Mouse (Mus musculus): ENCODE data around the gene Gm17304.

The Gm17304 gene

DNA sequence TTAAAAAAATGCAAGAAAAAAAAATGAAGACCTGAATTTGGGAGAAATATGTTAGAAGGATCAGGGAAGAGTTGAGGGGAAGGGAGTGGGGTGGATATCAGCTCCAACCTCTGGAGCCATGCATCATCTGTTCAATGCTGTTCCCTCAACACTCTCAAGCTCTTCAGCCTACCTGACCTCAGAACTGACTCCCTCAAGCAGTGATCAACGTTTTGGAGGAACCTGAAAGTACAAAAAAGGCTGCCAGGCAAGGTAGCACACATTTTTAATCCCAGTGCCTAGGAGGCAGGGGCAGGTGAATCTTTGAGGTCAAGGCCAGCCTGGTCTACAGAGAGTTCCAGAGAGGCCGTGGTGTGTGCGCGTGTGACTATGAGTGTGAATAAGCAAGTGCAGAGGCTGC, at the start of gene Gm17304:
Gene Gm17304 (plus strand): TSS at position 301 of the 400 bp plus-strand sequence.
- DNase-seq (ENCODE audit: low read depth, low spot score): no peak

DNA sequence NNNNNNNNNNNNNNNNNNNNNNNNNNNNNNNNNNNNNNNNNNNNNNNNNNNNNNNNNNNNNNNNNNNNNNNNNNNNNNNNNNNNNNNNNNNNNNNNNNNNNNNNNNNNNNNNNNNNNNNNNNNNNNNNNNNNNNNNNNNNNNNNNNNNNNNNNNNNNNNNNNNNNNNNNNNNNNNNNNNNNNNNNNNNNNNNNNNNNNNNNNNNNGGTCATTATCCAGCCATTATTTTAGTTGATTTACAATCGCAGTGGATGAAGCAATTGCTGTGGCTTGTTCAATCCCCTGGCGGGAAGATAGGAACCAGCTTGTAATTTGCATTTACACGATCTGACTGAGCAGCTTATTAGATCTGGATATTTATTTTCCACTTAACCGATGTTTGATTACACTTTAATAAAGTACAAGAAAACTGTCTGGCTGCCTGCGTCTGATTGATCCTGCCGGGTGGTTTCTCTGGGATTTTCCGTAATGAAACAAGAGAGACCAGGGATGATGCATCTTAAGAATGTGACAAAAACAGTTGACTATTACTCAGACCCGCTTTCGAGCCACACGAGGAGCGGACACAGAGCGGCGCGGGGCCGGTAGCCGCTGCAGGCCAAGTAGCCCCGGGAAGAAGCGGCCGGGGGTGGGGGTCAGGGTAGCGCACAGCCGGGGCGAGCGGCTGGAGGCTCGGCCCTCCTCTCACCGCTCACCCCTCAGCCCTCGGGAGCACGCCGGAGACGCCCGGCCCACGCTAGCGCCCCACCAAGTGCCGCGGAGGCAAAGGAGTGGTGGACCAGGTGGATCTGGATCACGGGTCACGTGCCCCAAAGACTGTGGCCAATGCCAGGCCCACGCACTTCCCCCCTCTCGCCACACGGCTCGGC, 48.0 kb upstream of the Gm17304 start:
- DNase-seq (ENCODE audit: low read depth, low spot score): no peak

DNA sequence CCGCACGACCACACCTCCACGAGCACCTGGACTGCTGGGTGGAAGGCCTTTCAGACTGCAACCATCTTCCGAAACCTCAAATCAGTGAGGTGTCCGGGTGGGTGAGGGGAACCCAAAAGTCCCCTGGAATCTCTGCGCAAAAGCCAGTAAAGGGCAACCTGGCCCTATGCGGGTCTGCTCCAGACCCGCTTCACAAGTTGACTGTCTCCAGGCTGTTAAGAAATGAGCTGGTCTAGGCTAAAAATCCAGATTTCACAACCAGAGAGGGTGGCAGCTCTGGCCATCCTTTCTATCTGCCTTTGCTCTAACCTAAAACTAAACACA, 47.4 kb upstream of the Gm17304 start:
- no peak for DNase-seq (ENCODE audit: low read depth, low spot score)

DNA sequence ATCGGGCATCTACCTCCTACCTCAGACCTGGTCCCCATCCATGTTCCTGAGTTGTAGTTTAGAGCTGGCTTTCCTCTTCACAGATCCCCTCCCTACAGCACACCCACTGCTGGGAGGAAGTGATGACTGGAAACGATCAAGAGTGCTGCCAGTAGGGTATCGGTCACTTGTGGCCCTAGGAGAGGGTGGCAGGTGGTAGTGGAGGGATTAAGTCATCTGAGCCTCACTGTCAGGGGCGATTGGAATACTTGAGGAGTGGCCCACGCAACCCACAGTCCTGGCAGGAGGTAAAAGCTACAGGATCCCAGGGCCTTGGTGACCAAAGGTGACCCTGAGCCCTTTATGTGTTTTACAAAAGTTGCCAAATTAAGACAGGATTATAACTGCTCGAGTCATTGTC, 42.9 kb upstream of the Gm17304 start:
- DNase-seq (ENCODE audit: low read depth, low spot score): no peak

DNA sequence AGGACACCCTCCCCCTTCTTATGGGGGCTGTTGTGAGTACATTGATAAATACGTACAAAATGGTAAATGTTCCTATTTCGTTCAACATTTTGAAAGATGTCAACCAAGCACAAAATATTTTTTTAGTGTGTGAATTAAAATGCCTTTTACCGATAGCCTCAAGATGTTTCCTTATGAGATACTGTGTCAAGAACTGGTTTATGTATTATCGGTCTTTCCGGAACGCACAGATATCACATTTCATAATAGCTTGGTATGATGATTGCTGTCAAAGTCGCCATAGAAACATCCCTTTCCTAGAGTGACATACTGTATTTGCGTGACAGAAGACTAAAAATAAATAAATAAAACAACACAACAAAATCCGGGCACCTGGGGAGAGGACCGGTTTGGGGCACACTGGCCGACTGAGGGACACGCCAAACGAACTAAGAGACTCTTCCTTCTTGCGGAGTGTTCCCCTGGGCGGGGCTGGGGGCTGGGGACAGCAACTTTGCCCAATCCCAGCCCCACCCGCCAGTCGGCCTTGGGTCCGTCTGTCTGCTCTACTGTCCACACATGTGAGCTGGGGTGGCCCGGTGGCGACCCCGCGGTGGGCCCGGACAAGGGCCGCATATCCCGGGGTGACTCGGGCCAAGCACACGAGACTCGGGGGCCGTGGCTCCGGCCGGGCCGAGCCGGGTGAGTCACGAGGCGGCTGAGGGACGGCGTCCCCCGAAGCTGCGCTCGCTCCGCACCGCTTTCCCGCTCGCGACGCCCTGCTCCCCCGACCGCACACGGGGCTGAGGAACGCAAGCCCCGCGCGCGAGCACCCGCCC, 34.9 kb upstream of the Gm17304 start:
- DNase-seq (ENCODE audit: low read depth, low spot score): no peak

DNA sequence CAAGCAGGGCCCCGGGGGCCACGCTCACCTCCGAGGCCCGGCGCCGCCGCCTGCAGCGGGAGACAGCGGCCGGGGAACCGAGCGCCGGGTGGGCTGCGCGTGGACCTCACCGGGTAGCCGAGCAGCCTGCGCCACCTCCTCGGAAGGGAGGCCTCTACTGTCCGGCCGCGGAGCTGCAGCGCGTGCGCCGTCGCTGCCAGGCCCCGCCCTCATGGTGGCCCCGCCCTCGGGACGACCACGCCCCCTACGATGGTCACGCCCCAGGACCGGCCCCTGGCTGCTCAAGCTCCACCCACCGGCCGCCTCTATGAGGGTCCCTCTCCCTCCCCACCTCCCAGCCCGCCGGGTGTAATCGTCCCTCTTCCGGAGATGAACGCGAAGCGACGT, 34.3 kb upstream of the Gm17304 start:
- peak; percentile 29 for DNase-seq (ENCODE audit: low read depth, low spot score)

DNA sequence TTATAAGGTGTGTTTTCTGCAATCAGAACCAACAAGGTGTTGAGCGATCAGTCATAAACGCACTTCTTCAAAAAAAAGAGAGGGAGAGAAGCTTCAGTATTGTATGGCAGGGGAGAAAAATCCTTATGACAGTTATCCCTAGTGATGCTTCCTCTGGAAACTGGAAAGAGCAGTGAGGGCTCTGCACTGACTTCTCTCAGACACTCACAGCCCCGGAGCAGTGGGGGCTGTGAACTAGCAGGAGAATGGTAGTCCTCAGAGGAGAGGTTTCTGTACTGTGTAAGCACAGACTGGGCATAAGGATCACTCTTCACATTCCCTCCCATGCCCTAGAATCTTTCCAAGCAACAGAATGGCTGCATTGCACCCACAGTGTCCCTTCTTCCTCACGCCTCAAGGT, 33.8 kb upstream of the Gm17304 start:
- DNase-seq (ENCODE audit: low read depth, low spot score): no peak

DNA sequence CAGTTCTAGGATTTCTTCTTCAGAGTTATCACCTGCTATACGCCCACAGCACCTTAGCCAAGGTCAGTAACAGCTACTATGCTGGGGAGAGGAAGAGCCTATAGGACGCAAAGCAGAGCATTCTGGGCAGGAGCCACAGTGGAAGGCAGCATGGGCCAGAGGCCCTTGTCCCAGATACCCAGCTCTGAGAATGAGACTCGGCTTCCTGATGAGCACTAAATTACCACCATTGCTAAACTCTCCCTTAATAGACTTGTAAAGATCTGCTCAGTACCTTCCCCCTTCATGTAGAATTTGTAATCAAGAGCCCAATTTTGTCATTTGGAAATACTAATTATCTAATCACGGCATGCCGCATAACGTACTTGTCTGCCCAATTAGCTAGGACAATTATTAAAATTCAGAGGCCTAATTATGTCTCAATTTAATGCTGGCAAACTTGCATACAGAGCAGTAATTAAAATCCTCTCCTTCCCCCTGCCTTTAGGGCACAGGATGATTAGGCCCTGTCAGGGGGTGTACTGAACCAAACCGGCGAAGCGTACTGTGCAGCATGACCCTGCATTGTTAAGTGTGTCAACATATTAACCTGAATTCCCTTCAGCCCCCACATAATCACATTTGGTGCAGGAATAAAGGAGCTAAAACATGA, 31.5 kb upstream of the Gm17304 start:
- DNase-seq (ENCODE audit: low read depth, low spot score): no peak

DNA sequence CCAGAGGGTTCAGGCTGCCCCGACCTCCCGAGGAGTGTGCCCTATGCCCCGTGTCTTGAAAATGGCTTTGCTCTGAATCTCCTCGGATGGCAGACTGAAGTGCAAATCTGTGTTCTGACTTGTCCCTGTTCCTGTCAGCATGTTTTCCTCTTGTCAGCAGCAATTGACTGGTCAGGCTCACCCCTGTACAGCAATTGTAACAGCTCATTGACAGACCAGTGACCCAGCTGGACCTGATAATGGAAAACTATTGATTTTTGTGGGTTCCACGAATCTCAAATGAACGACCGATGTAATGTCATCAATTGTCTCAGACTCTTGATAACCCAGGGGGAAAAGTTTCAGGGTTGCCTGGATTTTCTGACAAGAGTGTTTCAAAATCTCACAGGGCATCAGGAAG, 28.0 kb upstream of the Gm17304 start:
- no peak for DNase-seq (ENCODE audit: low read depth, low spot score)

DNA sequence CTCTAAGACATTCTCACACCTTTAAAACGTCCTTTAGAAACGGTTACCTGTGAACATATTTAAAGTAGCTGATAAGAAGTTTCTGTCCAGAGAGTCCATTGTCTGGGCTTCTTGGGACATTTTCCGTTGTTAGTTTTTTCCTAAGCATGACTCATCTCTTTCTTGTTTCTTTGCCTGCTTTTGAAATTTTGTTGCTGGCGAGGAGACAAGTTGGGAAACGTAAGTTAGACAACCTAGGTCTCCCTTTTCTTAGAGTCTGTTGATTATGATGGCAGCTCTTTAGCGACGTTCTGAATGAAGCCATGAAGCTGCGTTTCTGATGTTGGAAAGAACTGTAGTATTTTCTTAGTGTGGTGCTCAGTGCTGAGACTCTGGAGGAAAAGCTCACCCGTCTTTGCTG, 19.9 kb upstream of the Gm17304 start:
- DNase-seq (ENCODE audit: low read depth, low spot score): no peak

DNA sequence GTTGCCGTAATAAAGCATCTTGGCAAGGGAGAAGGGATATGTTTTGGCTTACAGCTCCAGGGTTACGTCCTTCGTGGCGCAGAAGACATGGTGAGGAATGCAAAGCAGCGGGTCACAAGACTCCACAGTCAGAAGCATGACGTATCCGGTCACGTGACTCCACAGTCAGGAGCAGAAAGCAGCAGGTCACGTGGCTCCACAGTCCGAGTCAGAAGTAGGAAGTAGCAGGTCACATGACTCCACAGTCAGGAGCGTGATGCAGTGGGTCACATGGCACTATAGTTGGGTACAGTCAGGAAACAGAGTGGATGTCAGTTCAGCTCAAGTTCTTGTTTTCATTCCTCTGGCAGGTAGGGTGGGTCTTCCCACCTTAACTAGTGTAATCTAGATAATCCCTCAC, 19.2 kb upstream of the Gm17304 start:
- no peak for DNase-seq (ENCODE audit: low read depth, low spot score)

DNA sequence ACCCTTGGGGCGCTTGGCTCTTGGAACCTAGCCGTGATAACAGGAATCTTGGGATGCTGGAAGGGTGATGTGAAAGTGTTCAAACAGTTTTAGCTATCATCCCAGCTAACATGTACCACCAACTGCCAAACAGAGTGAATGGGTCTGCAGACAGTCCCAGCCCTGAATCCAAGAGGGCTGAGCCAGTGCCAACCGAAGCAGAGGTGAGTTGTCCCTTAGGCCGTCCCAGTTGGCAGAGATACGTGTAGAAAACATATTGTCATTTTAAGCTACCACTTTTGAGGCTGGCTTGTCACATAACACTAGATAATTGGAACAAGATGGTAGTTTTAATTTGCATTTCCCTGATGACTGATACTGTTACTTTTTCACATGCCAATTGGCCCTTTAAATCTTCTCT, 18.2 kb upstream of the Gm17304 start:
- no peak for DNase-seq (ENCODE audit: low read depth, low spot score)

DNA sequence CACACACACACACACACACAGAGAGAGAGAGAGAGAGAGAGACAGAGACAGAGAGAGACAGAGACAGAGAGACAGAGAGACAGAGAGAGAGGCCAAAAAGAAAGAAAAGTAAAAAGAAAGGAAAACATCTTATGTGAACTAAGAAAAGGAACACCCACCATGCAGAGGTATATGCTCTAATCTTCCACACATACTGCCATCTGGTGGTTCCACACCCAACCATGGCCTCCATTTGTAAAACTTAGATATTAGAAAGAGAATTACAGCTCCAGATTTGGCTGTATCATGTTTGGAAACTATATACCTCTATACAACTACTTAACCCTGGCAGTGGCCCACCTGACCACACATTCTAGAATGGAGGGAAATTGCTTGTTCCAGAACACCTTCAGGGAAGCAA, 14.5 kb upstream of the Gm17304 start:
- no peak for DNase-seq (ENCODE audit: low read depth, low spot score)

DNA sequence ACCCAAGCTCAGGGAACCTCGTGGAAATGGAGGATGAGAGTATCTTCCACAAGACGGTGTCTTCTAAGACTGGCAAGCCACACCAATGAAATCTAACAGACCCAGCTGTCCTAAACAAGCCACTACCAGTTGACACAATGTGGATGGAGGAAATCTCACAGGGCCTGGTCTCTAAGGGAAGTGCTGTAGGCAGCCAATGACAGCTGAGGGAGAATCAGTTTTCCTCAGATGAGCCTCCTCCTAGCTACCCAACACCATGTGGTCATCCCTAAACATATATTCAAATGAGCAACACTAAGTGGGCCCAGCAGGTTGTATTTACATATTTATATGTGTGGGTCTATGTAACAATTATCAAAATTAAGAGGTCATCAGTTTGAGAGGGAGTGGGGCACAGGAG, 11.4 kb upstream of the Gm17304 start:
- DNase-seq (ENCODE audit: low read depth, low spot score): no peak

DNA sequence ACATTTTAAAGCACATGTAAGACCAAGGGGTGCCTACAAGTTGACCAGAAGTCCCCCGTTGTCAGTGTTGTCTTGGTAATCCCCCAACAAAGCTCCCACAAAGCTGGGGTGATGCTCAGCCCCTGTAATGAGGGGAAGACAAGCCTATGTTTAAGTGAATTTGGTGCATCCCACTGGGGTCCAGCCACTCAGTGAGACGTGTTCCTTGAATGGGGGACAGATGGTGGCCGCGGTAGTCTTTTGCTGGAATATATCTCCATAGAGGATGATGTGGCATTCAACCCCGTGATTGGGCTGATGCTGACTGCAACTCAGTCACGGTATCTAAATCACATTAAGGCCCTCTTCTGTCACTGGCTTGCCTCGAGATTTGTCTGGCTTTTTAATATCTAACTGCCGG, 9.4 kb upstream of the Gm17304 start:
- DNase-seq (ENCODE audit: low read depth, low spot score): no peak

DNA sequence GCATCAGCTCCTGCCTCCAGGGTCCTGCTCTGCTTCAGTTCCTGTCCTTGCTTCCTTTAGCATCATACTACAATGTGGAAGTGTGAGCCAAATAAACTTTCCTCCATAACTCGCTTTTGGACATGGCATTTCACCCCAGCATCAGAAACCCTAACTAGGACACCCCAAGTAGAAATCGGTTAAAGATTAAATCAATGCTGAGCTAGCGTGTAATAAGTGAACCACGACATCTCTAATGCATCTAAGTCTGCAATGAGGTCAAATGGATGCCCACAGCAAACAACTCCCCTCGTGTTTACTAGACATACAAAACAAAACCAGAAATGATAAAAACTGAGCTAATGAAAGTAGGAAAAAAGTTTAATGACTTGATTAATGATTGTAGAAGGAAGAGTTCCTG, 4.5 kb upstream of the Gm17304 start:
- no peak for DNase-seq (ENCODE audit: low read depth, low spot score)

DNA sequence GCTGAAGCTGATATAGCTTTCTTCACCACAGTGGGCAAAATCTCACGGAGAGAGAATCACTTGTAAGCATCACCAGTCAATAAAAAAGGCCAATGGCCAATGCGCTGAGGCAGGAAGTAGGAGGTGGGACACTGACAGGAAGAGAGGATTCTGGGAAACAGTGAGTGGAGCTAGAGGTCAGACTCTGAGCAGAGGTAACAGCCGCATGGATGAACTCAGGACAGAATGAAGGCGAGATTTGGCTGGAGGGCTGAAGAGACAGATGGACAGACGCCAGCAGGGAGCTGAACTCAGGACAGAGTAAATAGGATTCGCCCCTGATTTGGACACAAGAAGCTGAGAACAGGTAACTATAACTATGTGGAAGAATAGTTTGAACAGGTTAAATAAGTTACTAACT, 3.8 kb upstream of the Gm17304 start:
- DNase-seq (ENCODE audit: low read depth, low spot score): no peak

DNA sequence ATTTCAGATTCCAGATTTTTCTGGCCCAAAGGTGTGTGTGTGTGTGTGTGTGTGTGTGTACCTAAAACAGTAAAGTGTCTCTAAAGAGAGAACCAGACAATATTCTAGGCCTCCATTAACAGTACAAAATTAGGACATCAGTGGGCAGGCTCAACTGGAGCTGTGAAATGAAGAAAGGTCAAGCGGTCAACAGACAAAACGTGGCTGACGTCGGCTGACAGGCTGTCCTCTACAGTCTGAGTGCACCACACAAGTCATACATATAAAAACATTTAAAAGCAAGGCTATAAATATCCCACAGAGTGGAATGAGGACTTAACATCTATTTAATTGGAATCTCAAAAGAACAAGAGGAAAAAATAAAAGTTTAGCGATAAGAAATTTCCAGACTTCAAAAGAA, 1.8 kb upstream of the Gm17304 start:
- DNase-seq (ENCODE audit: low read depth, low spot score): no peak

DNA sequence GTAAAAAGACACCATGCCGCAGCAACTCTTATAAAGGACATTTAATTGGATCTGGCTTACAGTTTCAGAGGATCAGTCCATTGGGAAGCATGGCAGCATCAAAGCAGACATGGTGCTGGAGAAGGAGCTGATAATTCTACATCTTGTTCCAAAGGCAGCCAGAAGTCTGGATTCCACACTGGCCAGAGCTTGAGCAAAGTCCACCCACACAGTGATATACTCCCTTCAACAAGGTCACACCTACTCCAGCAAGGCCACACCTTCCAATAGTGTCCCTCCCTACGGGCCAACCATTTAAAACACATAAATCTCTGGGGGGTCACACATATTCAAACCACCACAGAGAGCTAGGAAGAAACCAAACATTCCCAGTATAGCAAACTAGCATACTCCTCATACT, 3.3 kb downstream of the Gm17304 start:
- DNase-seq (ENCODE audit: low read depth, low spot score): no peak

DNA sequence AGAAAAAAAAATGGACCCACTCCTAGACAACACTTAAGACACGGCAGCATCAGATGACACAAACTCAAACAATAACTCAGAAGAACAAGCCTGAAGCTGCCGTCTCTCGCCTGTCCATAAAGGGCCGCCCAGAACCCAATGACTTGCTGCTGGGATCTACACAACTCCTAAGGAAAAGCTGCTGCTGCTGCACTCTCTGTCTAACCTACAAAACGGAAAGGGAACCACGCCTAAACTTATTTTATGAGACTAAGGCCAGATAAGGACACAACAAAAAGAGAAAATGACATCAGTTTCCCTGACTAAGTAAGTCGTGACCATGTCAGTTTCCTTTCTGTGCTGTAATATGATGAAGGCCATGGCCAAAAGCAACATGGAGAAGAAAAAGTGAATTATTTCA, 5.7 kb downstream of the Gm17304 start:
- DNase-seq (ENCODE audit: low read depth, low spot score): no peak

DNA sequence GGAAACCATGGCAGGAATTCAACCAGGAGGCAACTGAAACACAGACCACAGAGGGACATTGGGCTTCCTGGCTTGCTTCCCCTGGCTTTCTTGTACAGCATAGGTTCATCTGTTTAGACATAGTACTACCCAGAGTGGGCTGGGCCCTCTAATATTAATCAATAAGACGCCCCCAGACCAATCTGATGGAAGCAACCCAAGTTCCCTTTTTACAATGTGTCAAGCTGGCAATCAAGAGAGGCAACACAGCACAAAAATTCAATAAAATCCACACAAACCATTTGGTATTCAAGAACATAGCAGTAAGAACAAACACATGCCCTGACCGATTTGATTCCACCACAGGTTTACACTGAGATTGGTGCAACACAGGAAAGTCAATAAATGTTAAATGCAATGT, 6.1 kb downstream of the Gm17304 start:
- DNase-seq (ENCODE audit: low read depth, low spot score): no peak

DNA sequence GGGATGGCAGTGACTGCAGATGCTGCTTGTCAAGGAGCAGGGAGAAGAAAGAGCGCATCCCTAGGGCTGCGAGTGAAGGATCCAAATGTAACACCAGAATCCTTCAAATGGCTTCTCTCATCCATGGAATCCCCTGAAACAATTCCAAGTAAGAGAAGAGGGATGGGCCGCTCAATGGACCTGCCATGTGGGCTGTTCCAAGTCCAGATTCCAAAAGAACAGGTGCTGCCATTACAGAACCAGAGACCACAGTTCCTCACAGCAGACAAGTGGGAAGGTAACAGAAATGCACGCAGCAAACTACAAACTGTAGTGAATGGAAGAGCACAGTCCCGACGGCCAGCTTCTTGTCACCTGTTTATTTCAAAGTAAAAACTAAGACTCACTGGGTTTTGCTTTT, 11.5 kb downstream of the Gm17304 start:
- DNase-seq (ENCODE audit: low read depth, low spot score): no peak

DNA sequence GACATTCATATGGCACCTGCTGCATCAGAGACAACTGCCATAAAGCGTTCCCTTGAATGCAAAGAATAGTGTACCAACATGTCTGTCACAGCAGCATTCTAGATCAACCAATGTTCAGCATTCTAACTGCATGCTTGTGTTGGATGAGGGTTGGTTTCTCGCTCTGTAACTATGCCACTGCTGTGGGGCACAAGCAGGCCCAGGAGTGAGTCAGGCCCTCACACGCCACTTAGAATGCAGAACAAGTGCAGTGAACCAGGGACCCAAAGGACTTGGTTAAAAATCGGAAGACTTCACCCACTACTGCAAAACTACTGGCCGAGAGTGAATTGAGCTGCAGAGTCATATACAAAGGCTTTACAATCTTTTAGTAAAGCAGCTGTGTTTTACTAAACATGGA, 13.3 kb downstream of the Gm17304 start:
- DNase-seq (ENCODE audit: low read depth, low spot score): no peak

All from telencephalon, adult 2 months (tissue).